Mouse (Mus musculus): Measurements from ENCODE around the gene Zfp729a. TPM values are rescaled to one million over a fixed set of nuclear protein-coding genes. Genes with fewer than 3 reads are reported as not detected.
"Not testable (repeated sequence)": the region's sequence is repeated elsewhere in the genome, so short reads cannot be mapped to it uniquely, and the experiment has no call there.

The Zfp729a gene
- 16.0 to 20.3 TPM (median 16.8 TPM) in 3 replicates for total RNA-seq (2017)

- peak; percentile 97 for ATAC-seq (replicated peaks; ENCODE audit: insufficient number of reproducible peaks, low FRiP score, low TSS enrichment, poor library complexity, severe bottlenecking)
Observed at GRCm38 (mm10) chr13:67637294-67638007, at the start of gene Zfp729a, which contains the start of gene Gm49345. Zfp729a (minus strand) TSS chr13:67637791. Gm49345 (minus strand) TSS chr13:67637769.

- no peak for ATAC-seq (replicated peaks; ENCODE audit: insufficient number of reproducible peaks, low FRiP score, low TSS enrichment, poor library complexity, severe bottlenecking)
Observed at GRCm38 (mm10) chr13:67686971-67687370, 49.4 kb upstream of the Zfp729a start, which contains the start of gene Zfp738. Zfp738 (minus strand) TSS chr13:67687071.

- ATAC-seq (replicated peaks; ENCODE audit: insufficient number of reproducible peaks, low FRiP score, low TSS enrichment, poor library complexity, severe bottlenecking): not testable (repeated sequence)
Observed at GRCm38 (mm10) chr13:67683841-67684240, 46.2 kb upstream of the Zfp729a start.

GRCm38 (mm10) chr13:67682959-67683735, 45.6 kb upstream of the Zfp729a start:
- ATAC-seq (replicated peaks; ENCODE audit: insufficient number of reproducible peaks, low FRiP score, low TSS enrichment, poor library complexity, severe bottlenecking): peak; percentile 100

- ATAC-seq (replicated peaks; ENCODE audit: insufficient number of reproducible peaks, low FRiP score, low TSS enrichment, poor library complexity, severe bottlenecking): no peak
Observed at GRCm38 (mm10) chr13:67674902-67675301, 37.3 kb upstream of the Zfp729a start.

- ATAC-seq (replicated peaks; ENCODE audit: insufficient number of reproducible peaks, low FRiP score, low TSS enrichment, poor library complexity, severe bottlenecking): no peak
Observed at GRCm38 (mm10) chr13:67652496-67652895, 14.9 kb upstream of the Zfp729a start.

- no peak for ATAC-seq (replicated peaks; ENCODE audit: insufficient number of reproducible peaks, low FRiP score, low TSS enrichment, poor library complexity, severe bottlenecking)
Observed at GRCm38 (mm10) chr13:67610108-67610507, 27.5 kb downstream of the Zfp729a start.

- ATAC-seq (replicated peaks; ENCODE audit: insufficient number of reproducible peaks, low FRiP score, low TSS enrichment, poor library complexity, severe bottlenecking): peak; percentile 85
Observed at GRCm38 (mm10) chr13:67609066-67609876, 28.3 kb downstream of the Zfp729a start, which contains the start of gene Zfp729b. Zfp729b (minus strand) TSS chr13:67609707.

GRCm38 (mm10) chr13:67572591-67573189, 64.9 kb downstream of the Zfp729a start:
- ATAC-seq (replicated peaks; ENCODE audit: insufficient number of reproducible peaks, low FRiP score, low TSS enrichment, poor library complexity, severe bottlenecking): no peak

Other genes starting within 250 kb of the Zfp729a start
- gene Zfp429, start 238.0 kb downstream of the Zfp729a start, total RNA-seq (2017): 11.6 to 19.8 TPM (median 18.6 TPM) in 3 replicates
- 0.38 to 2.4 TPM (median 0.53 TPM) in 3 replicates for gene Zfp459, start 216.4 kb downstream of the Zfp729a start, total RNA-seq (2017)
- gene Zfp874a, start 186.2 kb downstream of the Zfp729a start, total RNA-seq (2017): 12.1 to 16.7 TPM (median 12.4 TPM) in 3 replicates
- gene Zfp874b, start 153.5 kb downstream of the Zfp729a start, total RNA-seq (2017): 7.0 to 23.5 TPM (median 15.8 TPM) in 3 replicates
- 8.7 to 12.2 TPM (median 11.9 TPM) in 3 replicates for gene Zfp58, start 137.2 kb downstream of the Zfp729a start, total RNA-seq (2017)
- gene Gm26965, start 111.6 kb downstream of the Zfp729a start, total RNA-seq (2017): not detected in 3 replicates
- gene Zfp87, start 111.6 kb downstream of the Zfp729a start, total RNA-seq (2017): 20.6 to 39.0 TPM (median 24.3 TPM) in 3 replicates
- gene Zfp748, start 84.0 kb downstream of the Zfp729a start, total RNA-seq (2017): 11.5 to 17.6 TPM (median 15.4 TPM) in 3 replicates
- 18.8 to 21.7 TPM (median 21.2 TPM) in 3 replicates for gene Zfp729b, start 28.1 kb downstream of the Zfp729a start, total RNA-seq (2017)
- 6.5 TPM in 1 of 3 replicates, not detected in the others for gene Gm49345, start within 50 bp of the Zfp729a start, total RNA-seq (2017)
- 16.9 to 22.4 TPM (median 21.2 TPM) in 3 replicates for gene Zfp738, start 49.3 kb upstream of the Zfp729a start, total RNA-seq (2017)
- gene Zfp65, start 91.4 kb upstream of the Zfp729a start, total RNA-seq (2017): 6.9 to 15.2 TPM (median 14.5 TPM) in 3 replicates
- 6.6 to 8.8 TPM (median 8.6 TPM) in 3 replicates for gene Zfp85, start 117.4 kb upstream of the Zfp729a start, total RNA-seq (2017)
- 0.85 to 2.1 TPM in 2 of 3 replicates, not detected in the other for gene Zfp493, start 141.9 kb upstream of the Zfp729a start, total RNA-seq (2017)
- gene Zfp273, start 175.9 kb upstream of the Zfp729a start, total RNA-seq (2017): 5.4 to 8.3 TPM (median 7.8 TPM) in 3 replicates
- 1.1 TPM in 1 of 3 replicates, not detected in the others for gene Gm10037, start 193.3 kb upstream of the Zfp729a start, total RNA-seq (2017)
- gene BC048507, start 225.5 kb upstream of the Zfp729a start, total RNA-seq (2017): not detected in 3 replicates

Data from monocyte, adult 5-6 weeks (primary cell).